Mouse (Mus musculus) frontal cortex, postnatal 25 days (tissue): ENCODE data around the gene Slc9a7.

Source experiments
- DNase-seq, 2 experiments: peaks; one replicate each; pipeline ENCODE4 v3.0.0; 2022; ENCODE audit warnings: low spot score in 2 of 2

Gene Slc9a7

GRCm38 (mm10) chrX:20291282-20292039 lies at the start of gene Slc9a7:
Gene Slc9a7 (minus strand): TSS chrX:20291807.
- peak; percentile 37 to 44 for DNase-seq

GRCm38 (mm10) chrX:20335722-20336121 lies 44.1 kb upstream of the Slc9a7 start:
- peak; percentile 25 to 41 for DNase-seq

GRCm38 (mm10) chrX:20332756-20333155 lies 41.1 kb upstream of the Slc9a7 start:
- DNase-seq: no peak

- DNase-seq: no peak
Observed at GRCm38 (mm10) chrX:20307215-20307614, 15.6 kb upstream of the Slc9a7 start.

- no peak for DNase-seq
Observed at GRCm38 (mm10) chrX:20305941-20306340, 14.3 kb upstream of the Slc9a7 start.

- no peak for DNase-seq
Observed at GRCm38 (mm10) chrX:20303280-20303679, 11.7 kb upstream of the Slc9a7 start.

GRCm38 (mm10) chrX:20292040-20292417 lies 422 bp upstream of the Slc9a7 start:
- no peak for DNase-seq

GRCm38 (mm10) chrX:20290715-20291114 lies 892 bp downstream of the Slc9a7 start:
- DNase-seq: no peak

- DNase-seq: no peak
Observed at GRCm38 (mm10) chrX:20288674-20289073, 2.9 kb downstream of the Slc9a7 start.

GRCm38 (mm10) chrX:20286254-20286653 lies 5.4 kb downstream of the Slc9a7 start:
- DNase-seq: no peak

- no peak for DNase-seq
Observed at GRCm38 (mm10) chrX:20279424-20279823, 12.2 kb downstream of the Slc9a7 start.

- no peak for DNase-seq
Observed at GRCm38 (mm10) chrX:20273854-20274253, 17.8 kb downstream of the Slc9a7 start.

GRCm38 (mm10) chrX:20271980-20272379 lies 19.6 kb downstream of the Slc9a7 start:
- no peak for DNase-seq

- no peak for DNase-seq
Observed at GRCm38 (mm10) chrX:20269980-20270379, 21.6 kb downstream of the Slc9a7 start.

- DNase-seq: no peak
Observed at GRCm38 (mm10) chrX:20264370-20264769, 27.2 kb downstream of the Slc9a7 start.

GRCm38 (mm10) chrX:20228102-20228501 lies 63.5 kb downstream of the Slc9a7 start:
- no peak for DNase-seq

- no peak for DNase-seq
Observed at GRCm38 (mm10) chrX:20221486-20221885, 70.1 kb downstream of the Slc9a7 start.

- no peak for DNase-seq
Observed at GRCm38 (mm10) chrX:20185616-20186015, 106.0 kb downstream of the Slc9a7 start.

- DNase-seq: no peak
Observed at GRCm38 (mm10) chrX:20176792-20177191, 114.8 kb downstream of the Slc9a7 start.

GRCm38 (mm10) chrX:20168430-20168829 lies 123.2 kb downstream of the Slc9a7 start:
- DNase-seq: no peak

GRCm38 (mm10) chrX:20164984-20165383 lies 126.6 kb downstream of the Slc9a7 start:
- no peak for DNase-seq

GRCm38 (mm10) chrX:20162322-20162711 lies 129.3 kb downstream of the Slc9a7 start:
- peak; percentile 5 to 13 for DNase-seq

- DNase-seq: no peak
Observed at GRCm38 (mm10) chrX:20161687-20162321, 129.8 kb downstream of the Slc9a7 start.
